Mouse (Mus musculus): ENCODE data around the gene D17Wsu92e.

DNA sequence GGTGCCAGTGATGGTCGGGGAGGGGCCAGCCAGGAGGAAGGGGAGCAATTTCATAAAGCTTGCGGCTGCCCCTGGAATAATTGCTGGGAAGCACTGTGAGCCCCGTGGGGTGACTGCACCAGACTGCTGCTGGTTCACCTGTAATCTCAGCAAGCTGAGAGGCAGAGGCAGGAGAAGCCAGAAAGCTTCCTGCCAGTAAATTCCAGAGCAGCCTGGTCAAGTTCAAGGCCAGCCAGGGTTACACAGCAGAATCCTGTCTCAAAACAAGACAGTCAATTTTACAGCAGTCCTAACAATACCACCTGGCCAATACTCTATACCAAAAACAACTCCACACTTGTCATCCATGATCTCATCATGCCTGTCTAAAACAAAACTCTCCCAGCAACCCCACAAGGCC, 8.5 kb downstream of the D17Wsu92e start:
- no peak for TF ChIP-seq CTCF (IDR thresholded peaks at IDR 0.05)
- no peak for TF ChIP-seq EP300 (IDR thresholded peaks at IDR 0.05)
